Mouse (Mus musculus) lung, adult 2 months (tissue): ENCODE results near the gene Dydc2.

Source experiments
- CTCF ChIP-seq: fragments of 200-500 bp; IDR thresholded peaks from 2 replicates; pipeline ENCODE4 v1.5.1; 2011; ENCODE audit warnings: mild to moderate bottlenecking, low read length, control low read depth; ENCODE audit not compliant: insufficient read depth
- POLR2A ChIP-seq: fragments of 200-500 bp; IDR thresholded peaks from 2 replicates; pipeline ENCODE4 v1.6.1; 2011; ENCODE audit warnings: low read depth, mild to moderate bottlenecking, control low read depth, low read length, borderline replicate concordance; ENCODE audit errors: extremely low read depth

DNA sequence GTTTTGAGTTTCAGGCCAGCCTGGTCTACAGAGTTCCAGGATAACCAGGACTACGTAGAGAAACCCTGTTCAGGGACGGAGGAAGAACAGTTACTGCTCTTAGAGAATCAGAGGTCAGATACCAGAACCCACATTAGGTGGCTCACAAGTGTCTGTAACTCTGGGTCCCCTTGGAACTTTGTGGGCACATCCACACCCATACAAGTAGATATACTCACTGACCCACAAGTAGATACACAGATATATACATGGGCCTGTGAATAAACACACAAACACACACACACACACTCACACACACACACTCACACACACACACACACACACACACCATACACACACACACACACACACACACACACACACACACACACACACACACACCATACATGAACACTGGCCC, 43.9 kb downstream of the Dydc2 start:
- TF ChIP-seq POLR2A (no peak), CTCF (no peak)
